In genomic region chr17:43232769-43233168, GRCm38 (mm10) we compare ENCODE assay signal across 13 mouse cellular contexts. TPM values are rescaled to one million over a fixed set of nuclear protein-coding genes. Genes with fewer than 3 reads are reported as not detected.
DNase-seq lines count a peak whose midpoint lies in the region; ATAC-seq lines count a peak whose summit lies in the region.
"Had no signal": no experiment of that assay in that cellular context is flagged by ENCODE, and none has a peak within 500 bp of the region (broad histone marks: within the 10 kb centered on the region; RNA-seq: fewer than 3 reads in every experiment).

No protein-coding gene starts in this region.

- peak; percentile 41 for DNase-seq in embryo, embryonic 10 days (ENCODE audit: low spot score)
- no peak for DNase-seq in embryo, embryonic 9.5 days (ENCODE audit: extremely low spot score)
- peak; percentile 19 for DNase-seq in urinary bladder, postnatal 14 days (ENCODE audit: low spot score)
- no peak for DNase-seq in urinary bladder, postnatal 36 days (ENCODE audit: low spot score in 2 of 2)
- peak; percentile 62 for DNase-seq in thymus, postnatal 4 days
- DNase-seq in adrenal gland, postnatal 10 days: no peak
- no peak for DNase-seq in layer of hippocampus, postnatal 10 days (ENCODE audit: low spot score in 2 of 2)
- DNase-seq: cerebellum, postnatal 14 days; heart, postnatal 14 days; lung, postnatal 36 days had no signal

- ATAC-seq in megakaryocyte progenitor cell, adult 5-6 weeks (replicated peaks; ENCODE audit: poor library complexity): peak; percentile 86
- ATAC-seq: forebrain, embryonic 15.5 days had no signal

RNA-seq across cellular contexts. Expression of gene Adgrf1, which starts 37.4 kb away (rescaled TPM):
- 0.15 TPM in 1 of 2 replicates, not detected in the other for total RNA-seq in megakaryocyte progenitor cell, adult 5-6 weeks (2015)
- total RNA-seq in megakaryocyte progenitor cell, adult 5-6 weeks (2017): 0.17 TPM in 1 of 2 replicates, not detected in the other
- total RNA-seq in adrenal gland, postnatal 10 days (2021): 1 to 10 TPM in 1 of 2 experiments, under 1 TPM in 1; 0.55 to 1.0 TPM
- under 1 TPM in 1 of 2 experiments, not detected in 1; 0.09 TPM for total RNA-seq in layer of hippocampus, postnatal 10 days (2021)
- total RNA-seq: heart, postnatal 14 days; layer of hippocampus, postnatal 25 days had no signal

Comparison
In these comparisons a context has a peak if more than half of its experiments do, and no peak if none do; other contexts are left out.
1. DNase-seq: peak in embryo, embryonic 10 days (single experiment), urinary bladder, postnatal 14 days (single experiment) and thymus, postnatal 4 days (single experiment); none in embryo, embryonic 9.5 days (single experiment), urinary bladder, postnatal 36 days (0 of 2), adrenal gland, postnatal 10 days (single experiment) and layer of hippocampus, postnatal 10 days (0 of 2).